Mouse (Mus musculus): ENCODE data around the gene Nat9. TPM values are rescaled to one million over a fixed set of nuclear protein-coding genes. Genes with fewer than 3 reads are reported as not detected.

Nat9 gene
- polyA plus RNA-seq (2015; fragmentation: Nextera tagmentation; extraction: Ambion mirVana) = 25.7 and 26.2 TPM in 2 replicates

DNA sequence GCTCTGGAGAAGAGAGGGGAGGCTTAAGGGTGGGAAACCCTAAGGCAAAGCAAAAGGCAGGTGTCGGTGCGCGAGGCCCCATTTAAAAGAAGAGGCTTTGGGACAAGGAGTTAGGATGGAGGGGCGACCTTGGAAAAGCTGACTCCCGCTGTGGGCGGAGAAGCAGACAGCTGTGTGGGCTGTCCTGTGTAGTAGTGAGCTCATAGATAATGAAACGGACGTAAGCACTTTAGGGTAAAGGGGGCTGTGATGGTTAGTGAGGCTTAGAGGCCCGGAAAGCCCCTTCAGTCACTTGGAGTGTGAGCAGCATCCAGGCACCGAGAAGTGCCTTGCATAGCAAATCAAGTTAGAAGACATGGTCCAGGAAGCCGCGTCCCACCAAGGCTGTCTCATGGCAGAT is at the start of gene Nat9:
Gene Nat9, minus strand, starts transcription at position 167 of the 400 bp plus-strand sequence.
- no peaks in the 10 kb centered on the region for H3K9me3 ChIP-seq

GRCm38 (mm10) chr11:115236570-115236969 is 48.9 kb upstream of the Nat9 start:
- Histone ChIP-seq H3K36me3 (peaks cover 6% of the 10 kb centered on the region; the same call in 1 of the 2 replicates), H3K27me3 (peaks cover 25% of the 10 kb centered on the region; the same call in 1 of the 2 replicates), H3K9ac (no peak overlapping the region), H3K4me3 (no peak overlapping the region), H3K9me3 (no peaks in the 10 kb centered on the region), H3K4me2 (replicated peaks) (no peak overlapping the region), H3K27ac (no peak overlapping the region), H3K4me1 (peaks cover 36% of the 10 kb centered on the region)
- 22% methylated on average over 5 of the region's 5 CpGs for WGBS
- no peak for ATAC-seq (ENCODE audit: low FRiP score, low read depth)

More for the DNA sequence above, at the start of gene Nat9:
- Histone ChIP-seq H3K4me2 (replicated peaks) (peak within 1 kb of the TSS; percentile 87), H3K36me3 (peaks cover 25% of the 10 kb centered on the region), H3K27ac (peak within 1 kb of the TSS; percentile 76), H3K27me3 (no peaks in the 10 kb centered on the region), H3K4me3 (peak within 1 kb of the TSS; percentile 57), H3K9ac (peak within 1 kb of the TSS; percentile 72), H3K4me1 (peaks cover 16% of the 10 kb centered on the region)
- WGBS = 10% methylated on average over 12 of the region's 12 CpGs
- no peak for ATAC-seq (ENCODE audit: low FRiP score, low read depth)

DNA sequence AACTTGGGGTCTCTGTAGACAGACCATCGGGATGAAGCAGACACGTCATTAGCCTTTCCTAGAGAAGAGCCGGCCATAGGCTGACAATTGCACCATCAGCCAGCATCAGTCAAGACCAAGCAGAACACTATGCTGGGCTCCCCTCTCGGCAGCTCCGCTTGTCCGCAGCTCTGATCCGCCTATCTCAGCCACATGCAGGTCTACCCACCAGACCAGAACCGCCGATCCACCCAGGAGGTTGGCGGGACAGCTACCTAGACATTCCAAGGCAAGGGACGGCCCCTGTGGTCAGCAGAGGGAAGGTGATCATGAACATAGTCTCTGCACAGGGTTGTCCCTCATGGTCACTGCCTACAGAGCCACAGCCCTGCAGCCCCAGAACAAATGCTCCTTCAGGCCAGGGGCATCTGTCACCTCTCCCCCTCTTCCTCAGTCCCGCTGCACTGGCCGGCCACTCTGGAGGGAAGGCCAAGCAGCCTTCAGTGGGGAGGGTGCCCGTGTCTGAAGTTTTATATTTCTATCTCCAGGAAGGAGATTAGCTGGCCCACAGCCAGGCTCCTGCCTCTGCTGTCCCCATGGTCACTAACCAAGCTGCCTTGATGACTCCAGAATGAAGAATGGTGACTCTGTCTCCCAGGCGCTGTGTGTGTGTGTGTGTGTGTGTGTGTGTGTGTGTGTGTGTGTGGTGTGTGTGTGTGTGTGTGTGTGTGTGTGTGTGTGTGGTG is 46.8 kb upstream of the Nat9 start:
- Histone ChIP-seq H3K9me3 (no peaks in the 10 kb centered on the region), H3K4me1 (peaks cover 41% of the 10 kb centered on the region), H3K9ac (no peak overlapping the region), H3K36me3 (peaks cover 1% of the 10 kb centered on the region; the same call in 1 of the 2 replicates), H3K27me3 (peaks cover 37% of the 10 kb centered on the region; the same call in 1 of the 2 replicates), H3K27ac (no peak overlapping the region), H3K4me2 (replicated peaks) (no peak overlapping the region), H3K4me3 (no peak overlapping the region)
- ATAC-seq (ENCODE audit: low FRiP score, low read depth) = no peak
- WGBS = 70% methylated on average over 15 of the region's 15 CpGs

DNA sequence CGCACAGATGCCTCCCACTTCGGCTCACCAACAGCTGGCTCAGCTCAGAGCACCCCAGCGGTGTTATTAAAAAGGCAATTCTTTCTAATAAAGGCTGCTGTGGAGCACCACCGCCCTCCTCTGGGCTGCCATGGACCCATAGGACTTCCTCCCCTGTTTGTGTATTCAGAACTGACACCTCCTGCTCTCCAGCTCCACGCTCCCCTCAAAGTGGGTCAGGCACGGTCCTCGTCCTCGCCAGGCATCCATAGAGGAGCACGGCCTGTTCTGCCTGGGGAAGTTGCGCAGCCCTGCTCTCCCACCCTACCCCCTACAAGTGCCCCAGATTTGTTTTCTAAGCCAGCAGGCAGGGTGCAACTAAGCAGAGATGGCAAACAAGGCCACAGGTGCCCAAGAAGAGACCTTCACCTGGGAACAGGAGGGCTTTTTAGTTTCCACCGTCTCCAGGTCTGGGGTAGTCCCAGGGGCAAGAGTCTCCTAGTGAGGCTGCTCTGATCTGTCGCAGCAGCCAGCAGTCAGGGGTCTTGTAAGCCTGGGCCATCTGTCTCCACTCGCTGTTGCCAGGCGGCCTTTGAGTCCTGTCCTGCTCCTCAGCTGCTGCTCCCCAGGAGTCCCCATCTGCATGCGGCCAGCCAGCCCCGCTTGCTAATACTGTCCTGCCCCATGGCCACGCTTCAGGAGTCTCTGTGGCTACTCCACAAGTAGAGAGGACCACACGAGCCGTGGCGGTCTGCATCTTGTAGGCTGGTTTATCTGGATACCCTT is 46.0 kb upstream of the Nat9 start:
- H3K9me3 ChIP-seq = no peaks in the 10 kb centered on the region
- 46% methylated on average over 20 of the region's 20 CpGs for WGBS
- peaks cover 41% of the 10 kb centered on the region for H3K4me1 ChIP-seq
- no peaks in the 10 kb centered on the region; the same call in 1 of the 2 replicates for H3K36me3 ChIP-seq
- no peak for ATAC-seq (ENCODE audit: low FRiP score, low read depth)
- no peak overlapping the region for H3K4me3 ChIP-seq
- H3K9ac ChIP-seq = no peak overlapping the region
- H3K27ac ChIP-seq = no peak overlapping the region
- H3K4me2 ChIP-seq (replicated peaks) = no peak overlapping the region
- H3K27me3 ChIP-seq = peaks cover 45% of the 10 kb centered on the region; the same call in 1 of the 2 replicates

DNA sequence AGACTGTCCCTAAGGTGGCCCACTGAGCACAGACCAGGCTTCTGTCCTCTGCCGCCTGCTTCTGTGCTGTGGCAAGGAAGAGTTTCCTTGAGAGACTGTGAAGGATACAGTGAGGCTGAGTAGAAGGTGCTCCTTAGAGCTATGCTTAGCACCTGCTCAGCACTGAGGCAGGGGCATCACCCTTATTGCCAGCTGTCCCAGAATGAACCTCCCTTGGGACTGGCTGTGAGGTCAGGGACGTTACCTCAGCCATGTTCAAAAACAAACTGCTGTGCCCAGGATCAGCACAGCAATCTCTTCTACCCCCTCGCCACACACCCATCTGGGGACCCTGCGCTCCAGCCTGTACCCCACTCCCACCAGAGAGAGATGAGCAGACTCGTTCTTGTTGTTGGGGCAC is 45.2 kb upstream of the Nat9 start:
- H3K36me3 ChIP-seq = no peaks in the 10 kb centered on the region; the same call in 1 of the 2 replicates
- ATAC-seq (ENCODE audit: low FRiP score, low read depth) = no peak
- 77% methylated on average over 5 of the region's 5 CpGs for WGBS
- no peak overlapping the region for H3K9ac ChIP-seq
- H3K27ac ChIP-seq = no peak overlapping the region
- no peaks in the 10 kb centered on the region for H3K9me3 ChIP-seq
- no peak overlapping the region for H3K4me3 ChIP-seq
- H3K4me2 ChIP-seq (replicated peaks) = no peak overlapping the region
- H3K4me1 ChIP-seq = peaks cover 41% of the 10 kb centered on the region
- H3K27me3 ChIP-seq = peaks cover 53% of the 10 kb centered on the region

GRCm38 (mm10) chr11:115231924-115232323 is 44.3 kb upstream of the Nat9 start:
- no peak for ATAC-seq (ENCODE audit: low FRiP score, low read depth)
- no peak overlapping the region for H3K27ac ChIP-seq
- WGBS = 59% methylated on average over 9 of the region's 9 CpGs

DNA sequence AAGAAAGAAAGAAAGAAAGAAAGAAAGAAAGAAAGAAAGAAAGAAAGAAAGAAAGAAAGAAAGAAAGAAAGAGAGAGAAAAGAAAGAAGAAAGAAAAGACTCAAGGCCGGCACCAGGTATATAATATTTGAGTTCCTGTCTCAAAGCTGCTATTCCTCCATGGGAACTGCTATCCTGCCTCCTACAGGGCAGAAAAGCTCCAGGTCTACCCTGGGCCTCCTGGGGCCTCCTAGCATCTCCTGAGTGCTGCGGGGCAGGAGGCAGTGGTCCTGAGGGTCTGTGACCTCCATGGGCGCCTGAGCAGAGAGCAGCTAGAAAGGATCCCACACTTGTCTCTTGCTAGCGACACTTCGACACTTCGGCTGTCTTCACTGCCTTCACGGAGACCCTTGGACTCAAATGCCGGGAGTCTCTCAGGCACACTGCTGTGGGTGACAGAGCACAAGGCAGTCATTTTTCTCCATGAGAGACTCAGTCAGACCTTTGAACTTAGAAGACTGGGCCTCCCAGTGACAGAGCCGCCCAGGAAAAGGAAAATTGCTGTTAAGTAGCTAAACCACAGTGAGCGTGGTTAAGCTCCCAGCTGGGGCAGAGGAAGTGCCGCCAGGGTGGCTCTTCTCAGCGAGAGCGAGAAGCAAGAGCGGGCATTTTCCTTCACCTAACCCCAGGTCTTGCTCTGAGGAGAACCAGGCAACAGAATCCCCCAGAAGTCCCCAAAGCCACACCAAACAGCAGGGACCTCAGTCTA is 43.7 kb upstream of the Nat9 start:
- ATAC-seq (ENCODE audit: low FRiP score, low read depth) = no peak
- Histone ChIP-seq H3K9me3 (no peaks in the 10 kb centered on the region), H3K27ac (no peak overlapping the region), H3K27me3 (peaks cover 60% of the 10 kb centered on the region), H3K4me2 (replicated peaks) (no peak overlapping the region), H3K4me3 (no peak overlapping the region), H3K4me1 (peaks cover 43% of the 10 kb centered on the region), H3K9ac (no peak overlapping the region), H3K36me3 (no peaks in the 10 kb centered on the region)
- 45% methylated on average over 14 of the region's 14 CpGs for WGBS

More at GRCm38 (mm10) chr11:115231924-115232323, 44.3 kb upstream of the Nat9 start:
- Histone ChIP-seq H3K4me3 (no peak overlapping the region), H3K9me3 (no peaks in the 10 kb centered on the region), H3K36me3 (no peaks in the 10 kb centered on the region), H3K4me2 (replicated peaks) (no peak overlapping the region), H3K27me3 (peaks cover 59% of the 10 kb centered on the region), H3K9ac (no peak overlapping the region), H3K4me1 (peaks cover 42% of the 10 kb centered on the region)

DNA sequence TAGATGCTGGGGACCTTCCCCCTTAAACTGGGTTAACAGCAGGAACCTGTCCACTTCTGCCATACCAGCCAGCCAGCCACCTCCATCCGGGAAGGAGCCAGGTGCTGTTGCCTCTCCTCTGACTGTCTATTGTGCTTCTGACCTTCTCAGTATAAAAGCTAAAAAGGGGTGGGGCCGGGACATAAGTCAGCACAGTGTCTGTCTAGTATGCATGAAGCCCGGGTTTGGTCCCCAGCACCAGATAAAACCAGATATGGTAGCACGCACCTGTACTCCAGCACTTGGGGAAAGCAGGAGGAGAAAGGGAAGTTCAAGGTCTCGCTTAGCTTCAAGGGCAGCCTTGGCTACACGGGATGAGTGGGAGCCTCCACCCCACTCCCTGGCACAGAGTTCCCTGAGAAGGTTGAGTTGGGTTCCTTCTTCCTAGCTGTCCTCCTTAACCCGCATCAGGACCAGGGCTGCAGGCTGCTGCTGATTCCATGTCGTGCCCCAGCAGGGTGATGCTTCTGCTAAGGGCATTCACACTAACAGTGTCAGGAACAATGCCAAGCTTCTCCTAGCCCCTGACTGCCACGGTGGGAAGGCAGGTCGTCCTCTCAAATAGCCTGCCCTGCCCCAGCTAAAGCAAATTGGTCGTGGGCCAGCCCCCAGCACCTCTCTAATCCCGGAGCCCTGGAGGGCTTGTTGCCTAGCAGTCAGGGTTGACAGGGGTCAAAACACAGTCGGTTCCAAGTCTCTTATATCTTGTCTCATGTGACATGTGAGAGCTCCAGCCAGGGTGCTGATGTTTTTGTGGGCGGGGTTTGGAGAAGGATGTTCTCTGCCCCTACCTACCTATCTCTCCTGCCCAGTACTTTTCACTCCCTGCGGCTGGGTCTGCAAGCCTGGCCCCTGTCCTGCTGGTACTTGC is 41.6 kb upstream of the Nat9 start:
- Histone ChIP-seq H3K27ac (no peak overlapping the region), H3K36me3 (no peaks in the 10 kb centered on the region), H3K4me1 (peaks cover 43% of the 10 kb centered on the region), H3K9ac (no peak overlapping the region), H3K9me3 (no peaks in the 10 kb centered on the region), H3K27me3 (peaks cover 52% of the 10 kb centered on the region), H3K4me3 (no peak overlapping the region), H3K4me2 (replicated peaks) (no peak overlapping the region)
- no peak for ATAC-seq (ENCODE audit: low FRiP score, low read depth)
- 49% methylated on average over 15 of the region's 15 CpGs for WGBS

GRCm38 (mm10) chr11:115228430-115228829 is 40.8 kb upstream of the Nat9 start:
- Histone ChIP-seq H3K4me1 (peaks cover 41% of the 10 kb centered on the region), H3K9me3 (no peaks in the 10 kb centered on the region), H3K27me3 (peaks cover 57% of the 10 kb centered on the region), H3K9ac (no peak overlapping the region), H3K36me3 (no peaks in the 10 kb centered on the region), H3K4me2 (replicated peaks) (no peak overlapping the region), H3K27ac (no peak overlapping the region), H3K4me3 (no peak overlapping the region)
- 50% methylated on average over 7 of the region's 7 CpGs for WGBS
- no peak for ATAC-seq (ENCODE audit: low FRiP score, low read depth)

GRCm38 (mm10) chr11:115227640-115228039 is 40.0 kb upstream of the Nat9 start:
- Histone ChIP-seq H3K27me3 (peaks cover 61% of the 10 kb centered on the region), H3K9me3 (no peaks in the 10 kb centered on the region), H3K27ac (no peak overlapping the region), H3K4me2 (replicated peaks) (no peak overlapping the region), H3K9ac (no peak overlapping the region), H3K36me3 (no peaks in the 10 kb centered on the region), H3K4me1 (peaks cover 40% of the 10 kb centered on the region), H3K4me3 (no peak overlapping the region)
- WGBS = 26% methylated on average over 12 of the region's 12 CpGs
- no peak for ATAC-seq (ENCODE audit: low FRiP score, low read depth)

DNA sequence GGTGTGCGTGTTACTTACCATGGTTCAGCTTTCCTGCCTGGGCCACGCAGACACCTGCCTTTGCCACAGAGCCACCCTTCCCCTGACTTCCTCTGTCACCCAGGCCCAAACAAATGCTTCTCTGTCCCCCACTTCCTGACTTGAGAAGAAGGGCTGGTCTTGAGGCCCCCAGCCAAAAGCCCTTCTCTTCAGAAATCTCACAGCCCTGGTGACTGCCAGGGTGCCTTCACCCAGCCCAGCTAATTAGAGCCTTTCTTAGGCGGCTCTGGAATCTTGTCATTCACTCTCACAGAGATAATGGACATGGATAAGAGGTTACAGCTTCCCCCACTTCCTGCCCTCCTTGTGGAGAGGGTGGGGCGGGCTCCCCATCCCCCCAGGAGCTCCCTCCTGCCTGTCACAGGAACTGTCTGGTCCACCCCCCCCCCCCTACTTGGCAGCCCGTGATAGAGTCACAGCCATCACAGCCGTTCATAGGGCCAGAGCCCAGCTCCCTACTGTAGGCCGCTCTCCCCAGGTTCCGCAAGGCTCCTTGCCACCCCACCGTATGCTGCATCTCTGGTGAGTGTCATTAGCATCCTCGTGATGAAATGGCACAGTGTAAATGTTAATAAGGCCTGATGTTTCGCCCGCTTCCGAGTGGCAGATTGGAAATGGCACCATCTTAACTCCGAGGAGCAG is 39.3 kb upstream of the Nat9 start:
- no peaks in the 10 kb centered on the region for H3K36me3 ChIP-seq
- no peak overlapping the region for H3K9ac ChIP-seq
- H3K27me3 ChIP-seq = peaks cover 58% of the 10 kb centered on the region
- no peak overlapping the region for H3K4me3 ChIP-seq
- no peak for ATAC-seq (ENCODE audit: low FRiP score, low read depth)
- peaks cover 42% of the 10 kb centered on the region for H3K4me1 ChIP-seq
- no peaks in the 10 kb centered on the region for H3K9me3 ChIP-seq
- WGBS = 40% methylated on average over 14 of the region's 14 CpGs
- H3K27ac ChIP-seq = no peak overlapping the region
- no peak overlapping the region for H3K4me2 ChIP-seq (replicated peaks)
